Mouse (Mus musculus) limb, embryonic 15.5 days (tissue): ENCODE measurements around the gene Mcur1. TPM values are rescaled to one million over a fixed set of nuclear protein-coding genes. Genes with fewer than 3 reads are reported as not detected.
A peak's percentile ranks its signal among the peaks of the same experiment; 100 is the strongest.

Experiments
- ATAC-seq: fragments of 200-750 bp; cut with Nextera tagmentation; 2 replicates; pipeline ENCODE4 v1.8.0; 2017; ENCODE audit warnings: low read depth, moderate TSS enrichment; ENCODE audit not compliant: insufficient number of reproducible peaks, low FRiP score, low TSS enrichment
- H3K27ac ChIP-seq: fragments of 300-500 bp; sonication (generic); 2 replicates; pipeline ENCODE4 v1.5.1; 2015; ENCODE audit warnings: moderate library complexity, mild to moderate bottlenecking, inconsistent platforms
- H3K27me3 ChIP-seq: fragments of 300-500 bp; sonication (generic); 2 replicates; pipeline ENCODE4 v1.6.1; 2015; ENCODE audit warnings: inconsistent platforms
- H3K36me3 ChIP-seq: fragments of 300-500 bp; sonication (generic); 2 replicates; pipeline ENCODE4 v1.6.1; 2015; ENCODE audit warnings: inconsistent platforms
- H3K4me1 ChIP-seq: fragments of 300-500 bp; sonication (generic); 2 replicates; pipeline ENCODE4 v1.6.1; 2015; ENCODE audit warnings: inconsistent platforms
- H3K4me2 ChIP-seq: fragments of 300-500 bp; sonication (generic); 2 replicates; pipeline ENCODE4 v1.6.1; 2015; ENCODE audit warnings: mild to moderate bottlenecking, inconsistent platforms
- H3K4me3 ChIP-seq: fragments of 300-500 bp; sonication (generic); 2 replicates; pipeline ENCODE4 v1.5.1; 2015; ENCODE audit warnings: mild to moderate bottlenecking, inconsistent platforms
- H3K9ac ChIP-seq: fragments of 300-500 bp; sonication (generic); 2 replicates; pipeline ENCODE4 v1.6.1; 2015; ENCODE audit warnings: inconsistent platforms
- H3K9me3 ChIP-seq: fragments of 300-500 bp; sonication (generic); 2 replicates; pipeline ENCODE4 v1.6.1; 2016; ENCODE audit warnings: inconsistent platforms
- WGBS: fragments of 180-500 bp; shearing (Covaris S2); methylation state at CpG from one replicate; pipeline ENCODE4 v1.1.7; 2015; 5-methylcytosine and 5-hydroxymethylcytosine counted together
- polyA plus RNA-seq: library from polyadenylated mRNA; unstranded; fragments of >200 nt; fragmentation: Nextera tagmentation; extraction: Ambion mirVana; gene quantifications from 2 replicates; pipeline ENCODE4 v1.2.1, GENCODE M21; 2015

Gene Mcur1
- polyA plus RNA-seq, 1 experiment from 2014 or later: 15.4 TPM

GRCm38 (mm10) chr13:43540205-43540815 is 19.7 kb downstream of the Mcur1 start:
- Histone ChIP-seq H3K9me3 (no peaks in the 10 kb centered on the region), H3K27ac (no peak overlapping the region), H3K4me2 (no peak overlapping the region), H3K36me3 (peaks cover 16% of the 10 kb centered on the region), H3K27me3 (no peaks in the 10 kb centered on the region), H3K4me1 (peaks cover 8% of the 10 kb centered on the region; the same call in 1 of the 2 replicates), H3K9ac (no peak overlapping the region), H3K4me3 (no peak overlapping the region)
- 74% methylated on average over 14 of the region's 14 CpGs for WGBS
- no peak for ATAC-seq

- no peak overlapping the region for H3K4me3 ChIP-seq
- peaks cover 8% of the 10 kb centered on the region; the same call in 1 of the 2 replicates for H3K4me1 ChIP-seq
- ATAC-seq: no peak
- H3K4me2 ChIP-seq: no peak overlapping the region
- peaks cover 8% of the 10 kb centered on the region for H3K36me3 ChIP-seq
- H3K9me3 ChIP-seq: no peaks in the 10 kb centered on the region
- H3K27ac ChIP-seq: no peak overlapping the region
- WGBS: 93% methylated on average over 3 of the region's 3 CpGs
- no peaks in the 10 kb centered on the region for H3K27me3 ChIP-seq
- H3K9ac ChIP-seq: no peak overlapping the region
These were observed 20.6 kb downstream of the Mcur1 start for GRCm38 (mm10) chr13:43539409-43539808.

GRCm38 (mm10) chr13:43537854-43538253 is 22.1 kb downstream of the Mcur1 start:
- no peak for ATAC-seq
- H3K27me3 ChIP-seq: no peaks in the 10 kb centered on the region
- peaks cover 8% of the 10 kb centered on the region; the same call in 1 of the 2 replicates for H3K4me1 ChIP-seq
- no peak overlapping the region for H3K27ac ChIP-seq
- 62% methylated on average over 6 of the region's 6 CpGs for WGBS
- no peaks in the 10 kb centered on the region for H3K9me3 ChIP-seq
- H3K36me3 ChIP-seq: no peaks in the 10 kb centered on the region
- no peak overlapping the region for H3K9ac ChIP-seq
- no peak overlapping the region for H3K4me3 ChIP-seq
- H3K4me2 ChIP-seq: no peak overlapping the region

GRCm38 (mm10) chr13:43534015-43534414 is 26.0 kb downstream of the Mcur1 start:
- ATAC-seq: no peak
- Histone ChIP-seq H3K36me3 (no peaks in the 10 kb centered on the region), H3K4me2 (no peak overlapping the region), H3K27me3 (no peaks in the 10 kb centered on the region), H3K9me3 (no peaks in the 10 kb centered on the region), H3K4me1 (peaks cover 19% of the 10 kb centered on the region), H3K27ac (no peak overlapping the region), H3K4me3 (no peak overlapping the region), H3K9ac (no peak overlapping the region)
- 76% methylated on average over 4 of the region's 4 CpGs for WGBS

GRCm38 (mm10) chr13:43530832-43531693 is 28.9 kb downstream of the Mcur1 start:
- ATAC-seq: peak; percentile 64
- Histone ChIP-seq H3K27ac (peak overlapping the region; percentile 38; the same call in 1 of the 2 replicates), H3K9ac (no peak overlapping the region), H3K4me1 (peaks cover 19% of the 10 kb centered on the region), H3K36me3 (no peaks in the 10 kb centered on the region), H3K4me2 (no peak overlapping the region), H3K4me3 (no peak overlapping the region), H3K9me3 (no peaks in the 10 kb centered on the region), H3K27me3 (no peaks in the 10 kb centered on the region)
- 21% methylated on average over 13 of the region's 13 CpGs for WGBS

GRCm38 (mm10) chr13:43530129-43530831 is 29.7 kb downstream of the Mcur1 start:
- WGBS: 44% methylated on average over 14 of the region's 14 CpGs
- H3K4me2 ChIP-seq: 0 out of 2 replicates have a peak overlapping the region, but pooled peaks have one; percentile 10
- no peaks in the 10 kb centered on the region for H3K36me3 ChIP-seq

GRCm38 (mm10) chr13:43526289-43526688 is 33.7 kb downstream of the Mcur1 start:
- no peak for ATAC-seq
- no peak overlapping the region for H3K27ac ChIP-seq
- WGBS: 79% methylated on average over 5 of the region's 5 CpGs
- no peak overlapping the region for H3K4me3 ChIP-seq
- H3K9me3 ChIP-seq: no peaks in the 10 kb centered on the region
- H3K36me3 ChIP-seq: no peaks in the 10 kb centered on the region
- no peaks in the 10 kb centered on the region for H3K27me3 ChIP-seq
- no peak overlapping the region for H3K4me2 ChIP-seq
- no peak overlapping the region for H3K9ac ChIP-seq
- peaks cover 35% of the 10 kb centered on the region for H3K4me1 ChIP-seq

More at GRCm38 (mm10) chr13:43530129-43530831, 29.7 kb downstream of the Mcur1 start:
- no peak overlapping the region for H3K4me3 ChIP-seq
- no peaks in the 10 kb centered on the region for H3K27me3 ChIP-seq
- 0 out of 2 replicates have a peak overlapping the region, but pooled peaks have one; percentile 11 for H3K27ac ChIP-seq
- peaks cover 25% of the 10 kb centered on the region for H3K4me1 ChIP-seq
- no peak for ATAC-seq
- H3K9me3 ChIP-seq: no peaks in the 10 kb centered on the region
- no peak overlapping the region for H3K9ac ChIP-seq

GRCm38 (mm10) chr13:43525363-43526134 is 34.4 kb downstream of the Mcur1 start:
- no peak for ATAC-seq
- Histone ChIP-seq H3K4me2 (no peak overlapping the region), H3K9me3 (no peaks in the 10 kb centered on the region), H3K9ac (no peak overlapping the region), H3K27ac (peak overlapping the region; percentile 77), H3K4me3 (no peak overlapping the region), H3K4me1 (peaks cover 27% of the 10 kb centered on the region), H3K36me3 (no peaks in the 10 kb centered on the region), H3K27me3 (no peaks in the 10 kb centered on the region)
- 48% methylated on average over 16 of the region's 16 CpGs for WGBS

- no peak overlapping the region for H3K4me2 ChIP-seq
- H3K27ac ChIP-seq: peak overlapping the region; percentile 77
- no peaks in the 10 kb centered on the region for H3K27me3 ChIP-seq
- no peaks in the 10 kb centered on the region for H3K9me3 ChIP-seq
- H3K36me3 ChIP-seq: no peaks in the 10 kb centered on the region
- no peak overlapping the region for H3K9ac ChIP-seq
- no peak for ATAC-seq
- H3K4me1 ChIP-seq: peaks cover 20% of the 10 kb centered on the region
- 58% methylated on average over 16 of the region's 16 CpGs for WGBS
- H3K4me3 ChIP-seq: no peak overlapping the region
These were observed 35.3 kb downstream of the Mcur1 start for GRCm38 (mm10) chr13:43524491-43525362.

- peak overlapping the region; percentile 77 for H3K27ac ChIP-seq
- ATAC-seq: no peak
These were observed 36.0 kb downstream of the Mcur1 start for GRCm38 (mm10) chr13:43523906-43524480.

More at GRCm38 (mm10) chr13:43523906-43524480, 36.0 kb downstream of the Mcur1 start:
- H3K4me2 ChIP-seq: no peak overlapping the region
- H3K4me1 ChIP-seq: peaks cover 25% of the 10 kb centered on the region
- 56% methylated on average over 7 of the region's 7 CpGs for WGBS
- H3K9me3 ChIP-seq: no peaks in the 10 kb centered on the region
- no peak overlapping the region for H3K4me3 ChIP-seq
- H3K9ac ChIP-seq: no peak overlapping the region
- no peaks in the 10 kb centered on the region for H3K27me3 ChIP-seq
- H3K36me3 ChIP-seq: no peaks in the 10 kb centered on the region
